Mouse (Mus musculus) liver, adult 2 months (tissue): ENCODE results near the gene Rtf1.

Source experiments
- CTCF ChIP-seq: fragments of 200-500 bp; IDR thresholded peaks from 2 replicates; pipeline ENCODE4 v1.5.1; 2011; ENCODE audit warnings: low read depth, low read length, control low read depth
- POLR2A ChIP-seq: fragments of 200-500 bp; IDR thresholded peaks from 2 replicates; pipeline ENCODE4 v1.6.1; 2011; ENCODE audit warnings: low read length, control low read depth; ENCODE audit not compliant: insufficient read depth; ENCODE audit errors: extremely low read depth

GRCm38 (mm10) chr2:119762276-119762675 is 87.4 kb downstream of the Rtf1 start:
- TF ChIP-seq CTCF (no peak), POLR2A (no peak)
